Mouse (Mus musculus): ENCODE data around the gene Ubxn10. TPM values are rescaled to one million over a fixed set of nuclear protein-coding genes. Genes with fewer than 3 reads are reported as not detected.

Gene Ubxn10
- total and polyA plus RNA-seq, 3 experiments = 0.52 to 2.0 (median 1.6) TPM

GRCm38 (mm10) chr4:138701111-138701510, 35.9 kb downstream of the Ubxn10 start:
- no peak for DNase-seq

- DNase-seq = peak; percentile 41
Measured at GRCm38 (mm10) chr4:138700184-138700982, 36.6 kb downstream of the Ubxn10 start.

GRCm38 (mm10) chr4:138698296-138698695, 38.7 kb downstream of the Ubxn10 start:
- no peak for DNase-seq

- DNase-seq = no peak
Measured at GRCm38 (mm10) chr4:138697166-138697860, 39.7 kb downstream of the Ubxn10 start.

GRCm38 (mm10) chr4:138696720-138697119, 40.2 kb downstream of the Ubxn10 start:
- DNase-seq = no peak

GRCm38 (mm10) chr4:138693043-138693692, 43.8 kb downstream of the Ubxn10 start:
- DNase-seq = no peak

GRCm38 (mm10) chr4:138691443-138692181, 45.4 kb downstream of the Ubxn10 start:
- DNase-seq = no peak

GRCm38 (mm10) chr4:138690561-138690960, 46.4 kb downstream of the Ubxn10 start:
- no peak for DNase-seq

- no peak for DNase-seq
Measured at GRCm38 (mm10) chr4:138689094-138689512, 47.9 kb downstream of the Ubxn10 start.

- no peak for DNase-seq
Measured at GRCm38 (mm10) chr4:138685813-138686212, 51.2 kb downstream of the Ubxn10 start.

- no peak for DNase-seq
Measured at GRCm38 (mm10) chr4:138682760-138683159, 54.2 kb downstream of the Ubxn10 start.

GRCm38 (mm10) chr4:138680124-138680523, 56.8 kb downstream of the Ubxn10 start:
- DNase-seq = no peak

- DNase-seq = no peak
Measured at GRCm38 (mm10) chr4:138677579-138677978, 59.4 kb downstream of the Ubxn10 start.

- no peak for DNase-seq
Measured at GRCm38 (mm10) chr4:138676480-138676879, 60.5 kb downstream of the Ubxn10 start.

- no peak for DNase-seq
Measured at GRCm38 (mm10) chr4:138672160-138672559, 64.8 kb downstream of the Ubxn10 start.

GRCm38 (mm10) chr4:138670093-138670889, 66.7 kb downstream of the Ubxn10 start:
- DNase-seq = no peak

- peak; percentile 55 for DNase-seq
Measured at GRCm38 (mm10) chr4:138666521-138666920, 70.4 kb downstream of the Ubxn10 start.

- no peak for DNase-seq
Measured at GRCm38 (mm10) chr4:138659936-138660602, 76.9 kb downstream of the Ubxn10 start.
